Mouse (Mus musculus) midbrain, embryonic 11.5 days (tissue): ENCODE results near the gene Lhpp. TPM values are rescaled to one million over a fixed set of nuclear protein-coding genes. Genes with fewer than 3 reads are reported as not detected.

ENCODE experiments used
- ATAC-seq: fragments of 200-750 bp; cut with Nextera tagmentation; 2 replicates; pipeline ENCODE4 v1.8.0; 2017; ENCODE audit warnings: moderate TSS enrichment, moderate library complexity; ENCODE audit not compliant: low FRiP score
- DNase-seq: peaks from one replicate; pipeline ENCODE4 v3.0.0; 2015; ENCODE audit warnings: low spot score; ENCODE audit errors: missing footprints
- H3K27ac ChIP-seq: fragments of 300-500 bp; sonication (generic); 2 replicates; pipeline ENCODE4 v1.5.1; 2014; ENCODE audit warnings: low read depth, low read length
- H3K27me3 ChIP-seq: fragments of 300-500 bp; sonication (generic); 2 replicates; pipeline ENCODE4 v1.6.1; 2014; ENCODE audit warnings: mild to moderate bottlenecking, low read length, moderate library complexity, mixed read lengths; ENCODE audit not compliant: control insufficient read depth, insufficient read depth
- H3K36me3 ChIP-seq: fragments of 300-500 bp; sonication (generic); 2 replicates; pipeline ENCODE4 v1.6.1; 2014; ENCODE audit warnings: mild to moderate bottlenecking, low read length, moderate library complexity, mixed read lengths; ENCODE audit not compliant: control insufficient read depth, insufficient read depth
- H3K4me1 ChIP-seq: fragments of 300-500 bp; sonication (generic); 2 replicates; pipeline ENCODE4 v1.6.1; 2014; ENCODE audit warnings: low read length; ENCODE audit not compliant: control insufficient read depth, insufficient read depth
- H3K4me2 ChIP-seq: fragments of 300-500 bp; sonication (generic); 2 replicates; pipeline ENCODE4 v1.6.1; 2014; ENCODE audit warnings: mild to moderate bottlenecking, moderate library complexity
- H3K4me3 ChIP-seq: fragments of 300-500 bp; sonication (generic); 2 replicates; pipeline ENCODE4 v1.5.1; 2014; ENCODE audit warnings: low read depth, low read length
- H3K9ac ChIP-seq: fragments of 300-500 bp; sonication (generic); 2 replicates; pipeline ENCODE4 v1.6.1; 2014; ENCODE audit warnings: low read length
- H3K9me3 ChIP-seq: fragments of 300-500 bp; sonication (generic); 2 replicates; pipeline ENCODE4 v1.6.1; 2016; ENCODE audit warnings: low read length; ENCODE audit not compliant: control insufficient read depth
- WGBS: fragments of 180-500 bp; shearing (Covaris S2); extraction: QIAGEN DNeasy Blood & Tissue Kit; methylation state at CpG from one replicate; pipeline ENCODE4 v1.1.7; 2014; 5-methylcytosine and 5-hydroxymethylcytosine counted together
- polyA plus RNA-seq: library from polyadenylated mRNA; unstranded; fragments of >200 nt; fragmentation: Nextera tagmentation; extraction: Ambion mirVana; gene quantifications from 2 replicates; pipeline ENCODE4 v1.2.1, GENCODE M21; 2014

The Lhpp gene
- polyA plus RNA-seq, 1 experiment from 2014 or later = 20.8 TPM

DNA sequence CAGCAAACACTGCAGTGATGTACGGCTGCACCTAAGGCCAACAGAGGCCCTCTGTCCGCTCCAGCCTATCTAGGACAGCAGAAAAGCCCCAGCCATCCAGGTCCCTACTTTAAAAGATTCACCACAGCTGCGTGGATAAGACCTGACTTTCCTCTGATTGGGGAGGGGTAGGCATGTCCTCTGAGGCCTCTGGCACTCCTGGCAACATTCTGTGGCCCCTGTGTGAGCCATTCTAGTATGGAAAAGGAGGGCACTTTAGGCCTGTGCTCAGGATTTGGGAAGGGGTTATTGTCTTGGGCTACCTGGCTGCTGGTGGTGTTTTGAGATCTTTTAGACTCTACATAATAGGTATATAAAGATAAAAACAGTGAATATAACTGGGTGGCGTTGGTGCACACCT, 56.1 kb downstream of the Lhpp start:
- H3K4me1 ChIP-seq = peaks cover 7% of the 10 kb centered on the region; the same call in 1 of the 2 replicates
- no peak overlapping the region for H3K4me3 ChIP-seq
- H3K9ac ChIP-seq = no peak overlapping the region
- WGBS = 73% methylated on average over 4 of the region's 4 CpGs
- H3K27me3 ChIP-seq = no peaks in the 10 kb centered on the region
- no peak overlapping the region for H3K4me2 ChIP-seq
- DNase-seq (peak; percentile 76), ATAC-seq (no peak)
- no peak overlapping the region for H3K27ac ChIP-seq
- H3K36me3 ChIP-seq = no peaks in the 10 kb centered on the region
- no peaks in the 10 kb centered on the region for H3K9me3 ChIP-seq

DNA sequence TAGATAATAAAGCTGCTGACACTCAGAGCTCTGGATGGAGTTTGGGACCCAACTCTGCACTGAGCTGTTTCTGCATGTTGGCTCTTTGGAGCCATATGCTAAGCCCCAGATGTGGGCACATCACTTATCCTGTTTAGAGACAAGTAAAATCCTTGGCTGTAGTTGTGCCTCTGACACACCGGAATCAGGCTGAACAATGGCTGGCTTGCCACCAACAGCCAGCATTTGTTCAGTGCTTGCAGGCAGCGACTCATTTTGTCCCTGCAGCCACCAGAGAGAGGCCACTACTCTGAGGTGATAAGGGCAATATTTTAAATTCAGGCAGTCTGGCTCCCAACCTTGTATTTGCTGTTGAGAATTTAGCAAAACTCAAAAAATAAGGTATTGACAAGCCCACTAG, 58.2 kb downstream of the Lhpp start:
- DNase-seq = no peak
- no peak overlapping the region for H3K4me3 ChIP-seq
- H3K4me1 ChIP-seq = peaks cover 7% of the 10 kb centered on the region; the same call in 1 of the 2 replicates
- no peak overlapping the region for H3K9ac ChIP-seq
- no peak for ATAC-seq
- H3K9me3 ChIP-seq = no peaks in the 10 kb centered on the region
- H3K27me3 ChIP-seq = no peaks in the 10 kb centered on the region
- 76% methylated on average over 2 of the region's 2 CpGs for WGBS
- no peaks in the 10 kb centered on the region for H3K36me3 ChIP-seq
- H3K27ac ChIP-seq = no peak overlapping the region
- no peak overlapping the region for H3K4me2 ChIP-seq

DNA sequence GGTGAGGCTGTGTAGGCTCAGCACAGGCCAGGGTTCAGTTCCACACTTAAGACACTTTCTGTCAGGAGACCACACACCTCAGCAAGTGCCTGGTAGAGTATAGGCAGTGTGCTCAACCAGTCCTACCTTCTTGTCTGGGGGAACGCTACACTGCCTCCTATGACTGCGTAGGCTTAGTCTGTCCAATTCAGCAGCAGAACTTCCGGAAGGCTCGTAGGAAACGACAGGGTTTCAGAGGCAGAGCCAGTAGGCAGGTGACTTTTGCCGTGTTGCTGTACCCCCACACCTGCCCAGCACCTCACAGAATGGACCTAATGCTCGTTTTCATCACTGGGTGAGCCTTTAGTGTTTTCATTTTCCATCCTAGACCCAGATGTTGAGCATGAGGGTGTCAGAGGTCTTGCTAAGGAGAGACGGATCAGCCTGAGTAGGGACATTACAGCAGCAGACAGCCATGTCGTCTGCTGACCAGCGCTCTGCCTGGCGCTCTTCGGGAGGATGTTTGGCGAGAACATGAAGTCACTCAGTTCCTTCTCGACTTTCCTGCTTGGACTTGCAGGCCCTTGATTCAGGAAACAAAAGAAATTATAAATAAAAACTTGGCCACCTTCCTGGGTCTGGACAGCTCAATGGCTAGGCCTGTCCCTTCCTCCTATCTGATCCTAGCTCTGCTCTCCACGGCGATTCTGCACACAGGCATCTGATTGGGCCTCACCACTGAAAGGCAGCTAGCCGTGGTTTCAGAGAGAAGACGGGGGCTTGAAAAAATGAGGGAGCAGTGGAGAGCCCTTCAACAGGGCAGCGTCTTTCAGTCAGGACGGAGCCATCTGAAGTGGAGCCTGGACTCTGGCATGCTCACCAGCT, 59.8 kb downstream of the Lhpp start:
- Histone ChIP-seq H3K27me3 (no peaks in the 10 kb centered on the region), H3K9me3 (no peaks in the 10 kb centered on the region), H3K4me2 (no peak overlapping the region), H3K4me1 (peaks cover 7% of the 10 kb centered on the region; the same call in 1 of the 2 replicates), H3K4me3 (no peak overlapping the region), H3K36me3 (no peaks in the 10 kb centered on the region), H3K27ac (no peak overlapping the region), H3K9ac (no peak overlapping the region)
- no peak for ATAC-seq
- DNase-seq = no peak
- WGBS = 91% methylated on average over 20 of the region's 20 CpGs

DNA sequence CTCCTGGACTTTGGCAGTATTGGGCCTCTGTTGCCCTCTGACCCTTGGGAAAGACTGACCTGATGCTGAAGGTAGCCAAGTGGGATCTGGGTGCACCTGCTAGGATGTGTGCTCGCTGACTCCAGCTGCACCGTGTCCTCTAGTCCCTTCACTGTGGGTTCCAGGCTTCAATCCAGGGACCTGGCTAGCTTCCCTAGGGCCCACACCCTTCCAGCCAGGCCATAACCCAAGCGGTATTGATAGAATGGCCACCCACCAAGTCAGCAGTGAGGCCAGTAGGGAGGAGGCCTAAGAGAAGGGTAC, 60.4 kb downstream of the Lhpp start:
- Histone ChIP-seq H3K4me1 (peaks cover 2% of the 10 kb centered on the region; the same call in 1 of the 2 replicates), H3K4me2 (no peak overlapping the region), H3K9ac (no peak overlapping the region), H3K9me3 (no peaks in the 10 kb centered on the region), H3K36me3 (no peaks in the 10 kb centered on the region), H3K4me3 (no peak overlapping the region), H3K27ac (no peak overlapping the region), H3K27me3 (no peaks in the 10 kb centered on the region)
- DNase-seq (no peak), ATAC-seq (no peak)
- WGBS = 98% methylated on average over 3 of the region's 3 CpGs

DNA sequence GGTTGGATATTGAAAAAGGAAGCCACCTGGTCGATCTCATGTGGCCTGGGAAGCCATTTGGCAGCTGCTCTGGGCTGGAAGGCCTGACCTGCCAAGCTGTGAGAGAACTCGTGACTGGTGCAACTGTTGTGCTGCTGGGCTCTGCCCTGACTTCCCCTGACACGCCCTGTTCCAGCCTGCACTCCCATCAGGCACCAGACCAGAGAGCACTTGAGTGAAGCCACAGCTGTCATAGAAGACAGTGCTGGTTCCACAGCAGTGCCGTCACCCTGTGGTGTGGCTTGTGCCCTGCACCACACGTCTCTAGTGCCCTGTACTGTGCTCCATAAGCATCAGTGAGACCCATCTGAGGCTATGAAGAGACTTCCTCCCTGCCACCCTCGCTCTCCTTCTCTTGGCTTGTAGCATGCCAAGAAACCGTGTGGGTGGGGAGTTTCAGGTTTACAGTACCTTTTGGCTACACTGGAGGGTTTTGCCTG, 62.1 kb downstream of the Lhpp start:
- H3K36me3 ChIP-seq = no peaks in the 10 kb centered on the region
- DNase-seq (no peak), ATAC-seq (no peak)
- no peak overlapping the region for H3K4me3 ChIP-seq
- no peaks in the 10 kb centered on the region for H3K9me3 ChIP-seq
- H3K4me2 ChIP-seq = no peak overlapping the region
- 85% methylated on average over 7 of the region's 7 CpGs for WGBS
- H3K27ac ChIP-seq = no peak overlapping the region
- H3K27me3 ChIP-seq = no peaks in the 10 kb centered on the region
- H3K9ac ChIP-seq = no peak overlapping the region
- H3K4me1 ChIP-seq = no peaks in the 10 kb centered on the region

DNA sequence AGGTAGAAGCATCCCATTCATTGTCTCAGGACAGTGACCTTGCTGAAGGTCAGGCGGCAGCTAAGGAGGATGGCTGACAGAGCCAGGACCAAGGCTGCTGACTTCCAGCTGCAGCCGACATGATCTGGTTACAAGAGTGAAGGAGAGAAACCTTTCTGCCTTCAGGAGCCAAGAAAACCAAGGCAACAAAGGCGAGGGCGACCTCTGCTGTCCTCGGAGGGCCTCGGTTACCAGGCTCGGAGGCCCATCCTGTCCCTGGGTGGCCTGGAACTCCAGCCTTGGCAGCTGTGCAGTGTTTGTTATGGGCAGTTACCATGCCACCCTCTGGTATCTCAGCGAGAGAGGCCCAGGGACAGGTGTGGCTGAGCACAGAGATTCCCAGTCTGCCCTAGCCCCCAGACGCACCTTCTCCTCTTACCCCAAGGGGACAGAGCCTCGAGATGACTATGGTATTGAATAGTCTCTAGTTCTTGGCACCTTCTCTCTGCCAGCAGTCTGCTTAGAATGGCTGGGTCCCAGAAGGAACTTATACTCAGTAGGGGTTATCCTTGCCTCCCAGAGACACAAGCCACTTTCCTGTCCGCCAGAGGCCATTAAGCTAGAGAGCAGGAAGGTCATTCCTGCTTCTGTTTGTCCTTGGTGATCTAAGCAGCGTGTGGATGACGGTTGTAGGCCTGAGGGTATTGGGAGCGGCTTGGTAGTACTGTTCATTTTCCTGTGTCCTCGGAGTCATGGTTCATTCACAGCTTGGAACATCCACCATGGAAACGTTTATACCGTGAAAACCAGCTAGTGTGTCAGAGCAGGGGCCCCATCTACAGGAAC, 63.7 kb downstream of the Lhpp start:
- DNase-seq = no peak
- WGBS = 67% methylated on average over 17 of the region's 17 CpGs
- Histone ChIP-seq H3K36me3 (no peaks in the 10 kb centered on the region), H3K4me3 (no peak overlapping the region), H3K4me1 (no peaks in the 10 kb centered on the region), H3K9ac (no peak overlapping the region), H3K27ac (no peak overlapping the region), H3K27me3 (no peaks in the 10 kb centered on the region), H3K4me2 (no peak overlapping the region), H3K9me3 (no peaks in the 10 kb centered on the region)
- no peak for ATAC-seq

DNA sequence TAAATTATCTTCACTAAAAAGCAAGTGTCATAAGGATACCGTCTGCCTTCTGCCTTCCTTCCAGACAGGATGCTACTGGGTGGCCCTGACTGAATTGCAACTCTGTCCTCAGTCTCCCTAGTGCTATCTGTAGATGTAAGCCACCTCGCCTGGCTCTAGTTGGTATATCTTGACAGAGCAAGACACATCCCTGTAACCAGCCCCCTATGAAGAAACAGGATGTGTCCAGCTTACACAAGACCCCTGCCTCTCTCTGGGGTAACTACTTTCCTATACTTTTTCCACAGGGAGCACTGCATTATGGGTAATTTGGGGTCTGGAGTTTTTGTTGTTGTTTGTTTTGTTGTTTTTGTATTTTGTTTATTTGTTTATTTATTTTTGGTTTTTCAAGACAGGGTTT, 65.5 kb downstream of the Lhpp start:
- Histone ChIP-seq H3K9me3 (no peaks in the 10 kb centered on the region), H3K4me1 (no peaks in the 10 kb centered on the region), H3K27me3 (no peaks in the 10 kb centered on the region), H3K27ac (no peak overlapping the region), H3K4me3 (no peak overlapping the region), H3K36me3 (no peaks in the 10 kb centered on the region), H3K4me2 (no peak overlapping the region), H3K9ac (no peak overlapping the region)
- ATAC-seq (no peak), DNase-seq (no peak)
- WGBS = 93% methylated on average over 2 of the region's 2 CpGs

DNA sequence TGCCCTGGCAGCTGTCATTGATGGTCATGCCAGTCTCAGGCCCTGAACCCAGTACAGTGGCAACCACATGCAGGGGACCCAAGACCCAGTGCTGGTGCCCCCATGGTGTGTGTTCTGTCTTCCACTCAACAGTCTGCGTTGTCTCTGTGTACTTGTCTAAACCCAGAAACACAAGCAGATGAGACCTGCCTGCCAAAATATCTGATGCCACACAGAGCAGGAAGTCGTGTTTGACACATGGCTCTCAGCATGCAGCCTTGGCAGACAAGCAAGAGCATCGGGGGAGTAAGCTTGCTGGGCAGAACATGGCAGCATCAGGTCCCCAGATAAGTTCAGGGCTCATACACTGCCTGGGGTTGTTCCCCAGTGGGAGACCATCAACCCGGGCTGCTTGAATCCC, 68.7 kb downstream of the Lhpp start:
- ATAC-seq = no peak
- no peak for DNase-seq
- 81% methylated on average over 4 of the region's 4 CpGs for WGBS
- Histone ChIP-seq H3K4me1 (no peaks in the 10 kb centered on the region), H3K27ac (no peak overlapping the region), H3K9ac (no peak overlapping the region), H3K4me2 (no peak overlapping the region), H3K9me3 (no peaks in the 10 kb centered on the region), H3K36me3 (no peaks in the 10 kb centered on the region), H3K4me3 (no peak overlapping the region), H3K27me3 (no peaks in the 10 kb centered on the region)

DNA sequence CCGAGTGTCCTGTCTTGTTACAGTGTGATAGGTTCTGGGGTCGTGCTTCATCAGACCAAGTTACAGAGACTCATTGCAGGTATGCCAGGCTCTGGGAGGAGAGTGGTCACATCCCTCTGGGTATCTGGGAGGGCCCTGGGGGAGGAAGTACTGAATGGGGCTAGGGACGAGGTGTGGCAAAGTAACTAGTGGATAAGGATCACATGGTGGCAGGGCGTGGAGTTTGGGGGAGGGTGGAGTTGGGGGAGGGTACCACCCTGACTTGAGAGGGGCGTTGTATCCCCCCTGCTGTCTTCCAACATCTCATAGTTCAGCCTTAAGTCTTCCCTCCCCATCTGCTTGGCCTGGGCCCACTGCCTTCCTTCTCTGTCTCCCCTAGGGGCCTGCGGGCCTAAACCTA, 69.1 kb downstream of the Lhpp start:
- DNase-seq (peak; percentile 69), ATAC-seq (no peak)
- H3K9me3 ChIP-seq = no peaks in the 10 kb centered on the region
- WGBS = 80% methylated on average over 6 of the region's 6 CpGs
- no peak overlapping the region for H3K4me2 ChIP-seq
- H3K36me3 ChIP-seq = no peaks in the 10 kb centered on the region
- no peak overlapping the region for H3K4me3 ChIP-seq
- no peak overlapping the region for H3K9ac ChIP-seq
- no peaks in the 10 kb centered on the region for H3K27me3 ChIP-seq
- H3K4me1 ChIP-seq = no peaks in the 10 kb centered on the region
- no peak overlapping the region for H3K27ac ChIP-seq
